In genomic region chr9:118589249-118589648, GRCm38 (mm10) we compare ENCODE assay signal across 9 mouse cellular contexts. TPM values are rescaled to one million over a fixed set of nuclear protein-coding genes. Genes with fewer than 3 reads are reported as not detected.
DNase-seq lines count a peak whose midpoint lies in the region; ATAC-seq and TF ChIP-seq lines count a peak whose summit lies in the region.
"Had no signal": no experiment of that assay in that cellular context is flagged by ENCODE, and none has a peak within 500 bp of the region (broad histone marks: within the 10 kb centered on the region; RNA-seq: fewer than 3 reads in every experiment).

No protein-coding gene starts in this region.

- TF ChIP-seq EP300 in MEL (IDR thresholded peaks at IDR 0.05; ENCODE audit: low read depth in 1 of 2, low read length in 2 of 2): no peak

- no peaks in the 10 kb centered on the region for H3K27me3 ChIP-seq in forebrain, embryonic 14.5 days (replicated peaks; ENCODE audit: control insufficient read depth, insufficient read depth, low read length)
- no peaks in the 10 kb centered on the region for H3K27me3 ChIP-seq in forebrain, embryonic 15.5 days
- H3K27me3 ChIP-seq in limb, embryonic 11.5 days (ENCODE audit: control insufficient read depth, insufficient read depth, low read length): no peaks in the 10 kb centered on the region
- no peaks in the 10 kb centered on the region for H3K27me3 ChIP-seq in limb, embryonic 10.5 days (ENCODE audit: low read depth, poor library complexity, severe bottlenecking)
- H3K27me3 ChIP-seq in MEL (ENCODE audit: control insufficient read depth in 1 of 2, insufficient read depth in 2 of 2, low read length in 2 of 2): no peaks in the 10 kb centered on the region
- no peaks in the 10 kb centered on the region for H3K27me3 ChIP-seq in hindbrain, postnatal 0 days (ENCODE audit: insufficient read depth, low read length)
- H3K27me3 ChIP-seq: midbrain, embryonic 12.5 days had no signal

- H3K9me3 ChIP-seq in forebrain, embryonic 14.5 days (replicated peaks; ENCODE audit: control insufficient read depth, low read length): no peaks in the 10 kb centered on the region
- H3K9me3 ChIP-seq in forebrain, embryonic 15.5 days: no peaks in the 10 kb centered on the region
- no peaks in the 10 kb centered on the region for H3K9me3 ChIP-seq in limb, embryonic 11.5 days (ENCODE audit: control insufficient read depth, low read length)
- no peaks in the 10 kb centered on the region for H3K9me3 ChIP-seq in limb, embryonic 10.5 days (replicated peaks)
- H3K9me3 ChIP-seq in MEL (replicated peaks; ENCODE audit: insufficient read depth, low read length): no peaks in the 10 kb centered on the region
- no peaks in the 10 kb centered on the region for H3K9me3 ChIP-seq in hindbrain, postnatal 0 days (ENCODE audit: low read length)
- H3K9me3 ChIP-seq: midbrain, embryonic 12.5 days had no signal

- no peak overlapping the region for H3K4me3 ChIP-seq in forebrain, embryonic 14.5 days (ENCODE audit: low read depth, low read length)
- no peak overlapping the region for H3K4me3 ChIP-seq in forebrain, embryonic 15.5 days
- H3K4me3 ChIP-seq in limb, embryonic 11.5 days (ENCODE audit: low read depth, low read length): no peak overlapping the region
- H3K4me3 ChIP-seq in limb, embryonic 10.5 days: no peak overlapping the region
- H3K4me3 ChIP-seq in MEL (ENCODE audit: control insufficient read depth in 1 of 2, insufficient read depth in 1 of 2, low read depth in 2 of 2, low read length in 2 of 2): no peak overlapping the region
- no peak overlapping the region for H3K4me3 ChIP-seq in hindbrain, postnatal 0 days (ENCODE audit: low read length)
- H3K4me3 ChIP-seq: midbrain, embryonic 12.5 days had no signal

- 48% methylated on average over 3 of the region's 3 CpGs for whole genome bisulfite sequencing in forebrain, embryonic 14.5 days
- 50% methylated on average over 3 of the region's 3 CpGs for WGBS in forebrain, embryonic 15.5 days
- WGBS in limb, embryonic 11.5 days: 35% methylated on average over 3 of the region's 3 CpGs
- 41% methylated on average over 3 of the region's 3 CpGs for WGBS in limb, embryonic 10.5 days
- WGBS in hindbrain, postnatal 0 days: 46% methylated on average over 3 of the region's 3 CpGs

- no peaks in the 10 kb centered on the region for H3K79me2 ChIP-seq in MEL (ENCODE audit: control insufficient read depth, insufficient read depth, low read length, poor library complexity)

- TF ChIP-seq RAD21 in MEL (IDR thresholded peaks at IDR 0.05; ENCODE audit: low read depth, low read length): peak; percentile 78

- 0 out of 2 replicates have a peak, but pooled peaks cover 3% of the 10 kb centered on the region for H3K36me3 ChIP-seq in forebrain, embryonic 14.5 days (ENCODE audit: control insufficient read depth, insufficient read depth, low read length)
- H3K36me3 ChIP-seq in forebrain, embryonic 15.5 days: no peaks in the 10 kb centered on the region
- H3K36me3 ChIP-seq in limb, embryonic 11.5 days (ENCODE audit: control insufficient read depth, insufficient read depth, low read length): no peaks in the 10 kb centered on the region
- H3K36me3 ChIP-seq in limb, embryonic 10.5 days: no peaks in the 10 kb centered on the region
- H3K36me3 ChIP-seq in MEL (ENCODE audit: control insufficient read depth in 1 of 2, insufficient read depth in 2 of 2, low read length in 2 of 2): peaks cover 0 to 15% of the 10 kb centered on the region in 2 experiments; a peak in 2 of 4 replicates
- no peaks in the 10 kb centered on the region for H3K36me3 ChIP-seq in hindbrain, postnatal 0 days (ENCODE audit: insufficient read depth, low read length)
- H3K36me3 ChIP-seq: midbrain, embryonic 12.5 days had no signal

- H3K4me1 ChIP-seq in forebrain, embryonic 14.5 days (ENCODE audit: control insufficient read depth, insufficient read depth, low read length): no peaks in the 10 kb centered on the region
- peaks cover 6% of the 10 kb centered on the region; the same call in 1 of the 2 replicates for H3K4me1 ChIP-seq in forebrain, embryonic 15.5 days
- H3K4me1 ChIP-seq in limb, embryonic 11.5 days (ENCODE audit: control insufficient read depth, insufficient read depth, low read length): peaks cover 18% of the 10 kb centered on the region
- peaks cover 51% of the 10 kb centered on the region for H3K4me1 ChIP-seq in limb, embryonic 10.5 days
- peaks cover 7 to 25% of the 10 kb centered on the region in 2 experiments for H3K4me1 ChIP-seq in MEL (ENCODE audit: control insufficient read depth in 1 of 2, insufficient read depth in 2 of 2, low read length in 2 of 2)
- peaks cover 5% of the 10 kb centered on the region; the same call in 1 of the 2 replicates for H3K4me1 ChIP-seq in hindbrain, postnatal 0 days (ENCODE audit: insufficient read depth, low read length)

- ATAC-seq in forebrain, embryonic 14.5 days: no peak
- no peak for ATAC-seq in forebrain, embryonic 15.5 days (replicated peaks)
- no peak for ATAC-seq in limb, embryonic 11.5 days (ENCODE audit: insufficient number of reproducible peaks, low FRiP score, low TSS enrichment, low read depth)
- 0 out of 2 replicates have a peak, but pooled peaks have one; percentile 13 for ATAC-seq in hindbrain, postnatal 0 days

- H3K9ac ChIP-seq in forebrain, embryonic 14.5 days (ENCODE audit: low read length): no peak overlapping the region
- no peak overlapping the region for H3K9ac ChIP-seq in forebrain, embryonic 15.5 days (replicated peaks)
- no peak overlapping the region for H3K9ac ChIP-seq in limb, embryonic 11.5 days (ENCODE audit: low read length)
- H3K9ac ChIP-seq in MEL (ENCODE audit: control insufficient read depth, low read depth, low read length, poor library complexity, severe bottlenecking): no peak overlapping the region
- H3K9ac ChIP-seq in hindbrain, postnatal 0 days (replicated peaks; ENCODE audit: low read length): no peak overlapping the region
- H3K9ac ChIP-seq: midbrain, embryonic 12.5 days had no signal

- H3K27ac ChIP-seq in forebrain, embryonic 14.5 days (ENCODE audit: low read depth, low read length): no peak overlapping the region
- no peak overlapping the region for H3K27ac ChIP-seq in forebrain, embryonic 15.5 days (replicated peaks)
- no peak overlapping the region for H3K27ac ChIP-seq in limb, embryonic 11.5 days (replicated peaks; ENCODE audit: low read depth, low read length)
- H3K27ac ChIP-seq in limb, embryonic 10.5 days: no peak overlapping the region
- H3K27ac ChIP-seq in MEL (ENCODE audit: control insufficient read depth, low read depth, low read length): no peak overlapping the region
- no peak overlapping the region for H3K27ac ChIP-seq in hindbrain, postnatal 0 days
- H3K27ac ChIP-seq: midbrain, embryonic 12.5 days had no signal

- TF ChIP-seq POLR2A in MEL (IDR thresholded peaks at IDR 0.05; ENCODE audit: control insufficient read depth in 1 of 2, insufficient read depth in 1 of 2, low read depth in 1 of 2, low read length in 2 of 2, poor library complexity in 1 of 2): no peak

- H3K4me2 ChIP-seq in forebrain, embryonic 14.5 days (ENCODE audit: low read length): no peak overlapping the region
- H3K4me2 ChIP-seq in forebrain, embryonic 15.5 days (replicated peaks): no peak overlapping the region
- H3K4me2 ChIP-seq in limb, embryonic 11.5 days (ENCODE audit: low read depth, severe bottlenecking): no peak overlapping the region
- H3K4me2 ChIP-seq in hindbrain, postnatal 0 days (ENCODE audit: low read depth, low read length): no peak overlapping the region
- H3K4me2 ChIP-seq: midbrain, embryonic 12.5 days had no signal

- DNase-seq in forebrain, embryonic 14.5 days (ENCODE audit: low spot score): peak; percentile 59
- DNase-seq in limb, embryonic 11.5 days (ENCODE audit: low spot score): peak; percentile 54
- DNase-seq in limb, embryonic 10.5 days (ENCODE audit: low spot score): no peak
- DNase-seq in MEL (ENCODE audit: low read depth, low spot score): peak; percentile 45
- peak; percentile 75 for DNase-seq in hindbrain, postnatal 0 days (ENCODE audit: low spot score)
- no peak for DNase-seq in thymus, postnatal 36 days
- DNase-seq in thymus, adult 18-20 months: no peak

- TF ChIP-seq CTCF in MEL (IDR thresholded peaks at IDR 0.05 in 2 of 3, conservative IDR thresholded peaks at IDR 0.05 in 1 of 3; ENCODE audit: control insufficient read depth in 1 of 3, insufficient read depth in 1 of 3, low read depth in 2 of 3, low read length in 3 of 3, poor library complexity in 1 of 3, severe bottlenecking in 1 of 3): peak; percentile 48 to 76 (median 64); a peak in 5 of 6 replicates
- TF ChIP-seq CTCF in hindbrain, postnatal 0 days (IDR thresholded peaks at IDR 0.05; ENCODE audit: low read depth): peak; percentile 85

TF ChIP-seq in MEL, 35 proteins besides CTCF, POLR2A, EP300 and RAD21 (continues in another document):
- no peak for TF ChIP-seq NELFE (IDR thresholded peaks at IDR 0.05; ENCODE audit: low read depth, low read length)
- TF ChIP-seq USF1 (IDR thresholded peaks at IDR 0.05; ENCODE audit: low read depth, low read length): no peak
- peak; percentile 79 for TF ChIP-seq ZC3H11A (IDR thresholded peaks at IDR 0.05; ENCODE audit: low read depth, low read length)
- TF ChIP-seq MEF2A (IDR thresholded peaks at IDR 0.05; ENCODE audit: extremely low read depth, insufficient replicate concordance, low read depth, low read length, poor library complexity, severe bottlenecking): no peak
- no peak for TF ChIP-seq E2F4 (IDR thresholded peaks at IDR 0.05; ENCODE audit: borderline replicate concordance, low read depth, low read length)
- no peak for TF ChIP-seq SIN3A (IDR thresholded peaks at IDR 0.05; ENCODE audit: low read length)
- TF ChIP-seq TBP (IDR thresholded peaks at IDR 0.05; ENCODE audit: low read depth, low read length): no peak
- no peak for TF ChIP-seq GATA1 (IDR thresholded peaks at IDR 0.05; ENCODE audit: low read depth, low read length)
- no peak for TF ChIP-seq JUND (IDR thresholded peaks at IDR 0.05; ENCODE audit: low read depth, low read length)
- no peak for TF ChIP-seq MAFK (IDR thresholded peaks at IDR 0.05; ENCODE audit: borderline replicate concordance, low read depth, low read length)
- no peak for TF ChIP-seq TCF12 (IDR thresholded peaks at IDR 0.05; ENCODE audit: low read depth, low read length)
- no peak for TF ChIP-seq ZNF384 (IDR thresholded peaks at IDR 0.05; ENCODE audit: low read depth, low read length)
- TF ChIP-seq BHLHE40 (IDR thresholded peaks at IDR 0.05; ENCODE audit: borderline replicate concordance, low read depth, low read length): no peak

RNA-seq across cellular contexts. Expression of gene Itga9, which starts 17.2 kb away (rescaled TPM):
- polyA plus RNA-seq in forebrain, embryonic 14.5 days (2014; fragmentation: Nextera tagmentation; extraction: Ambion mirVana): 0.85 and 0.88 TPM in 2 replicates
- 1.6 and 2.4 TPM in 2 replicates for polyA plus RNA-seq in forebrain, embryonic 15.5 days (2015; fragmentation: Nextera tagmentation; extraction: Ambion mirVana)
- polyA plus RNA-seq in limb, embryonic 11.5 days (2014; fragmentation: Nextera tagmentation; extraction: Ambion mirVana): 7.7 and 9.3 TPM in 2 replicates
- polyA plus RNA-seq in limb, embryonic 10.5 days (2016; fragmentation: Nextera tagmentation; extraction: Ambion mirVana): 8.8 and 9.3 TPM in 2 replicates
- total RNA-seq in MEL (2012; rRNA removed): 0.19 and 0.39 TPM in 2 replicates
- polyA plus RNA-seq in MEL (2012; ENCODE audit: insufficient read depth in 1 of 2, insufficient read length in 2 of 2, low read depth in 1 of 2, low replicate concordance in 2 of 2, missing spikeins in 1 of 2): under 1 TPM in 1 of 2 experiments, not detected in 1; 0.21 TPM
- 4.4 and 6.0 TPM in 2 replicates for total RNA-seq in hindbrain, postnatal 0 days (2014; rRNA removed)
- polyA plus RNA-seq in hindbrain, postnatal 0 days (2015; fragmentation: Nextera tagmentation; extraction: Ambion mirVana): 1.5 and 1.7 TPM in 2 replicates

Comparison
In these comparisons a context has a peak if more than half of its experiments do, and no peak if none do; other contexts are left out.
1. DNase-seq: peak in forebrain, embryonic 14.5 days (single experiment), limb, embryonic 11.5 days (single experiment), MEL (single experiment) and hindbrain, postnatal 0 days (single experiment); none in limb, embryonic 10.5 days (single experiment), thymus, postnatal 36 days (0 of 2) and thymus, adult 18-20 months (0 of 2).